Mouse (Mus musculus): ENCODE results near the gene Pdzrn4. TPM values are rescaled to one million over a fixed set of nuclear protein-coding genes. Genes with fewer than 3 reads are reported as not detected.

The Pdzrn4 gene
- polyA plus RNA-seq, 1 experiment: 0.06 TPM

DNA sequence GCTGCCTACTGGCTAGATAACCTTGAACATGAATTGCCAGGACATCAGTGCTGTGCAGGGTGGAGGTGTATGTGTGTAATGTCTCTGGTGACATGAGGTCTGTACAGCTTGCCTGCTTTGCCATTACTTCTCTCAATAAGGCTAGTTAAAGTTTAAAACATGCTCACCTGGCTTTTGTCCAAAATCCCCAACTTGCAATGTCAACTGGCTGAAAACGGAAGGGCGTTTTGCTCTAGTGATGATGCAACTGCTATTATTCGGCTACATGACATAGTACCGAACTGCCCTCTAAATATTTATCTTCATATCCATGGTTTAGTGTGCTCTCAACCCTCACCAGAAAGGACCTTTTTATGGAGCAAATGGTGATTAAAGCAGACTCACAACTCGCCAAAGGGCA lies 161.9 kb downstream of the Pdzrn4 start:
- WGBS: 66% methylated on average over 5 of the region's 5 CpGs
- H3K4me3 ChIP-seq (ENCODE audit: low read depth, low read length): no peak overlapping the region
- TF ChIP-seq POLR2A (IDR thresholded peaks at IDR 0.05; ENCODE audit: low read depth, low read length) (no peak), CTCF (IDR thresholded peaks at IDR 0.05; ENCODE audit: extremely low read depth, insufficient read length, insufficient replicate concordance, low read depth, low read length) (no peak)
- no peaks in the 10 kb centered on the region for H3K4me1 ChIP-seq (ENCODE audit: control insufficient read depth, insufficient read depth, insufficient read length, low read length)
- H3K27me3 ChIP-seq (ENCODE audit: control insufficient read depth, insufficient read depth, low read length): no peaks in the 10 kb centered on the region
- H3K36me3 ChIP-seq (ENCODE audit: control insufficient read depth, insufficient read depth, low read length): no peaks in the 10 kb centered on the region
- H3K27ac ChIP-seq (ENCODE audit: insufficient read depth, low read depth, low read length): no peak overlapping the region

GRCm38 (mm10) chr15:92562149-92562548 lies 165.5 kb downstream of the Pdzrn4 start:
- Histone ChIP-seq H3K4me3 (ENCODE audit: low read depth, low read length) (no peak overlapping the region), H3K4me1 (ENCODE audit: control insufficient read depth, insufficient read depth, insufficient read length, low read length) (no peaks in the 10 kb centered on the region), H3K27me3 (ENCODE audit: control insufficient read depth, insufficient read depth, low read length) (no peaks in the 10 kb centered on the region), H3K36me3 (ENCODE audit: control insufficient read depth, insufficient read depth, low read length) (no peaks in the 10 kb centered on the region), H3K27ac (ENCODE audit: insufficient read depth, low read depth, low read length) (no peak overlapping the region)
- 65% methylated on average over 6 of the region's 6 CpGs for WGBS
- TF ChIP-seq CTCF (IDR thresholded peaks at IDR 0.05; ENCODE audit: extremely low read depth, insufficient read length, insufficient replicate concordance, low read depth, low read length): no peak
- no peak for TF ChIP-seq POLR2A (IDR thresholded peaks at IDR 0.05; ENCODE audit: low read depth, low read length)

DNA sequence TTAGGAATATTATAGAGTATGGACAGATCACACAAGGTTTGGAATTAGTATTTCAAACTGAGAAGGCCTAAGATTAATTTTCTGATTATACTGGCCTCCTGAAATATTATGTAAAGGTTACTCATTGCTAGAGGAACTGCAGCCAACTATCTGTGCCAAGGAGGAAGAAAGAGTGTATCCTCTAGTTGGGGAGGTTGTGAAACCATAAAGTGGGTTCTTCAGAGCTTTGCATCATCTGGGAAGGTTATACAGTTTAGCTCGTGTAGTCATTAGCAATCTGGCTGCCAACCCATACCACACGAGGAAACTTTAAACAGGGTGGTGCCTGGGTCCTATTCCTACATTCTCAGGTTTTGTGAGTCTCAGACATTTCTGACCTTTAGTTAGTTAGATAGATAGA lies 166.9 kb downstream of the Pdzrn4 start:
- no peak overlapping the region for H3K27ac ChIP-seq (ENCODE audit: insufficient read depth, low read depth, low read length)
- H3K4me3 ChIP-seq (ENCODE audit: low read depth, low read length): no peak overlapping the region
- WGBS: 63% methylated on average over 2 of the region's 2 CpGs
- H3K36me3 ChIP-seq (ENCODE audit: control insufficient read depth, insufficient read depth, low read length): no peaks in the 10 kb centered on the region
- TF ChIP-seq CTCF (IDR thresholded peaks at IDR 0.05; ENCODE audit: extremely low read depth, insufficient read length, insufficient replicate concordance, low read depth, low read length) (no peak), POLR2A (IDR thresholded peaks at IDR 0.05; ENCODE audit: low read depth, low read length) (no peak)
- no peaks in the 10 kb centered on the region for H3K27me3 ChIP-seq (ENCODE audit: control insufficient read depth, insufficient read depth, low read length)
- H3K4me1 ChIP-seq (ENCODE audit: control insufficient read depth, insufficient read depth, insufficient read length, low read length): no peaks in the 10 kb centered on the region

DNA sequence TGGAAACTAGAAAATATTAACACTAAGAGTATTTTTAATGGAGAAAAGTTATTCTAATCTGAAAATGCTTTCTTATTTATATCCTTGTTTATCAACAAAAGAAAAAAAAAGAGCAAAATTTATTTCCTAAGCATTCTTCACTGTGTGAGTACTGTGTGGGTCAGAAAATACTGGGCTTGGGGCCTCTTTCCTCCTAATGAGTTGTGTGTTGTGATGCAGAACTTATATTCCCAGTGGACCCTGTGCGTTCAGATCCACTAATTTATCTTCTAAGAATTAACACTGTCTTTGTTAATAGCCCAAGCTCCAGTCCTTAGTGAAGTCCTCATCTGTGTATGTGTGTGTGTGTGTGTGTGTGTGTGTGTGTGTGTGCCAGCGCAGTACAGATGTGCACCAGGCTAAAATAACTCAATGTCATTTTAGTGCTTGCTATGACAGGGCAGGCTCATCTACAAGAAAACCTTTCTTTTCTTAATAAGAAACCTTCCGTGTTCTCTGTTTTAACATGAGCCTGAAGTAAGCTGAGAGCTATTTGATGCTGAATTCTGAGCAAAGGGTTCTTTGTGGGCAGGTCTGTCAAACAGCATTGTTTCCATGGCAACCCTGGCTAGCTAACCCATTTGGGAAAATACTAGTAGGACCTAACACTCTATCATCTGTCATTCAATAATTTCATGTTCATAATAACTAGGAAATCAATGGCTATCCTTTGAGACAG lies 174.0 kb downstream of the Pdzrn4 start:
- H3K4me3 ChIP-seq (ENCODE audit: low read depth, low read length): no peak overlapping the region
- no peaks in the 10 kb centered on the region for H3K27me3 ChIP-seq (ENCODE audit: control insufficient read depth, insufficient read depth, low read length)
- WGBS: 68% methylated on average over 3 of the region's 3 CpGs
- no peak overlapping the region for H3K27ac ChIP-seq (ENCODE audit: insufficient read depth, low read depth, low read length)
- H3K36me3 ChIP-seq (ENCODE audit: control insufficient read depth, insufficient read depth, low read length): no peaks in the 10 kb centered on the region
- no peak for TF ChIP-seq POLR2A (IDR thresholded peaks at IDR 0.05; ENCODE audit: low read depth, low read length)
- no peaks in the 10 kb centered on the region for H3K4me1 ChIP-seq (ENCODE audit: control insufficient read depth, insufficient read depth, insufficient read length, low read length)

DNA sequence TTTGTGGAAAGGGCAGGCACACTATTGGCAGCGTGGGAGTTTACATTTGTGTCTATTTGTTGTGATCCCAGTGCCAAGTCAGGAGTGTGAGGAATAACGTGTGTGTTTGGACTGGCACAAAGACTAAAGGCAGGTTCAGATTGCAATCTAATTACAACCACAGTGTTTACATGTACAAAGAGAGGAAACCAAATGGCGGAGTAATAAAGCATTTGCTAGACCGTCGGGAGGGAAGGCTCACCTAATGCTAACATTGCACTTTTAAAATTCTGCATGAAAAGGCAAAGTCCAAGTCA lies 174.5 kb downstream of the Pdzrn4 start:
- no peak overlapping the region for H3K27ac ChIP-seq (ENCODE audit: insufficient read depth, low read depth, low read length)
- WGBS: 30% methylated on average over 5 of the region's 5 CpGs

DNA sequence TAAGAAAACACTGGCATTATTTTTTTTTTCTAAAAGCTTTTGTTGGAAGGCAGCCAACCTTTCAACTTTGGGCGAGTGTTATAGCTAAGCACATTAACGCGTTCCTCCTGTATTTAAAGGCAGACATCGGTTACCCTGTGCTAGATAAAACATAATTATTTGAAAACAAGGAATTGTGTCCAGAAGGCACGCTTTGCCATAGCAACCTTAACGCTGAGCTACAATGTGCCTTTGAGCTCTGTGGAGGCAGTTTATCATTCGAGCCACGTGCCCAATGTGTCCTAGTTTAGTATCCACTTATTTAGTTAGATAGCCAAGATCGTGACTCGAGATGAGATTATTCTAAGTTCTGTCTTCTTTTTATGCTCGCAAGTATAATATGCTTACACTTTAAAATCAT lies 180.8 kb downstream of the Pdzrn4 start:
- Histone ChIP-seq H3K4me1 (ENCODE audit: control insufficient read depth, insufficient read depth, insufficient read length, low read length) (no peaks in the 10 kb centered on the region), H3K36me3 (ENCODE audit: control insufficient read depth, insufficient read depth, low read length) (no peaks in the 10 kb centered on the region), H3K27ac (ENCODE audit: insufficient read depth, low read depth, low read length) (no peak overlapping the region), H3K27me3 (ENCODE audit: control insufficient read depth, insufficient read depth, low read length) (no peaks in the 10 kb centered on the region), H3K4me3 (ENCODE audit: low read depth, low read length) (no peak overlapping the region)
- 71% methylated on average over 11 of the region's 11 CpGs for WGBS
- TF ChIP-seq CTCF (IDR thresholded peaks at IDR 0.05; ENCODE audit: extremely low read depth, insufficient read length, insufficient replicate concordance, low read depth, low read length): no peak
- TF ChIP-seq POLR2A (IDR thresholded peaks at IDR 0.05; ENCODE audit: low read depth, low read length): no peak

More for the DNA sequence above, 174.5 kb downstream of the Pdzrn4 start:
- Histone ChIP-seq H3K4me1 (ENCODE audit: control insufficient read depth, insufficient read depth, insufficient read length, low read length) (no peaks in the 10 kb centered on the region), H3K4me3 (ENCODE audit: low read depth, low read length) (no peak overlapping the region), H3K27me3 (ENCODE audit: control insufficient read depth, insufficient read depth, low read length) (no peaks in the 10 kb centered on the region), H3K36me3 (ENCODE audit: control insufficient read depth, insufficient read depth, low read length) (no peaks in the 10 kb centered on the region)
- TF ChIP-seq CTCF (IDR thresholded peaks at IDR 0.05; ENCODE audit: extremely low read depth, insufficient read length, insufficient replicate concordance, low read depth, low read length) (no peak), POLR2A (IDR thresholded peaks at IDR 0.05; ENCODE audit: low read depth, low read length) (no peak)

- H3K4me3 ChIP-seq (ENCODE audit: low read depth, low read length): no peak overlapping the region
- TF ChIP-seq POLR2A (IDR thresholded peaks at IDR 0.05; ENCODE audit: low read depth, low read length): no peak
- TF ChIP-seq CTCF (IDR thresholded peaks at IDR 0.05; ENCODE audit: extremely low read depth, insufficient read length, insufficient replicate concordance, low read depth, low read length): no peak
- WGBS: 63% methylated on average over 3 of the region's 3 CpGs
- H3K27ac ChIP-seq (ENCODE audit: insufficient read depth, low read depth, low read length): no peak overlapping the region
- H3K36me3 ChIP-seq (ENCODE audit: control insufficient read depth, insufficient read depth, low read length): no peaks in the 10 kb centered on the region
- H3K27me3 ChIP-seq (ENCODE audit: control insufficient read depth, insufficient read depth, low read length): no peaks in the 10 kb centered on the region
- H3K4me1 ChIP-seq (ENCODE audit: control insufficient read depth, insufficient read depth, insufficient read length, low read length): no peaks in the 10 kb centered on the region
Measured at GRCm38 (mm10) chr15:92580217-92580616, 183.5 kb downstream of the Pdzrn4 start.

Measured in small intestine, adult 2 months (tissue).